Mouse (Mus musculus): Measurements from ENCODE around the gene Defb43. TPM values are rescaled to one million over a fixed set of nuclear protein-coding genes. Genes with fewer than 3 reads are reported as not detected.

The Defb43 gene
- polyA plus RNA-seq (2015; fragmentation: Nextera tagmentation; extraction: Ambion mirVana): not detected in 2 replicates

DNA sequence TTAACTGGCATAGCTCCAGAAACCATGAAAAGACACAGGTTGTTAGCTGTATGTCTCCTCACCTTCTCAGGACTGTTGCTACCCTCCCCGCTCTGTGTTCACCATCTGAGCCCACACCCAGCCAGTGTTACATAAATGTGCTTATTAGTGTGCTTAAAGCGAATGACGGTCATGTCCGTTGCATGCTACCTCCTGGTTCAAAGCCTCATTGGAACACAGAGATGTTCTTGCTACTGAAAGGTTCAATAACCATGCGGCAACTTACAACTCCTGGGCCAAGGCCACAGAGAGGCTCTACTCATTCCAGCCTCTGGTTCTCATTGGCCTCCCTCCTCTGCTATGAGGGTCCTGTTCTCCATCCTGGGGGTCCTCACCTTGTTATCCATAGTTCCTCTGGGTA lies at the start of gene Defb43:
Gene Defb43 (plus strand): TSS at position 301 of the 400 bp plus-strand sequence.
- Histone ChIP-seq H3K4me3 (no peak within 1 kb of the TSS), H3K9me3 (no peaks in the 10 kb centered on the region), H3K27ac (no peak within 1 kb of the TSS), H3K27me3 (no peaks in the 10 kb centered on the region), H3K4me2 (no peak within 1 kb of the TSS), H3K4me1 (replicated peaks) (no peaks in the 10 kb centered on the region), H3K9ac (no peak within 1 kb of the TSS), H3K36me3 (no peaks in the 10 kb centered on the region)
- no peak for ATAC-seq (ENCODE audit: low FRiP score)
- WGBS: 97% methylated on average over 5 of the region's 5 CpGs

DNA sequence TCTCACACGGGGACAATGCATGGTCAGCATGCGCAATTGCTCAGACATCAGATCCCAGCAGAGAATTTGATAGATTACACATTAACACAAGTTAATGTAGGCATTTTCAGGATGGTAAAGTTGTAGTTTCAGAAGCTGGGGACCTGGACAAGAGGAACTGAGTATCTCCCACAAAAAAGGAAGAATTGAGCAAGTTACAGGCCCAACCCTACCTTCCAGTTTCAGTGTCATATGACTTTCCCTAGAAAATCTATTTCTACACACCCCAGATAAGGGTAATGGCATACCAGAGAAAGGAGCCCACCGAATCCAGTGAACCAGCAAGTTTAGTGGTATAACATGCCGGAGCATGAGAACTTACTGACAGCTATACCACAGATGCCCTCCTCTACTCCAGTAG lies 47.9 kb upstream of the Defb43 start:
- ATAC-seq (ENCODE audit: low FRiP score): no peak
- Histone ChIP-seq H3K27ac (no peak overlapping the region), H3K4me3 (no peak overlapping the region), H3K9ac (no peak overlapping the region), H3K27me3 (no peaks in the 10 kb centered on the region), H3K4me1 (replicated peaks) (peaks cover 11% of the 10 kb centered on the region), H3K4me2 (no peak overlapping the region), H3K36me3 (peaks cover 19% of the 10 kb centered on the region), H3K9me3 (no peaks in the 10 kb centered on the region)
- WGBS: 75% methylated on average over 4 of the region's 4 CpGs

DNA sequence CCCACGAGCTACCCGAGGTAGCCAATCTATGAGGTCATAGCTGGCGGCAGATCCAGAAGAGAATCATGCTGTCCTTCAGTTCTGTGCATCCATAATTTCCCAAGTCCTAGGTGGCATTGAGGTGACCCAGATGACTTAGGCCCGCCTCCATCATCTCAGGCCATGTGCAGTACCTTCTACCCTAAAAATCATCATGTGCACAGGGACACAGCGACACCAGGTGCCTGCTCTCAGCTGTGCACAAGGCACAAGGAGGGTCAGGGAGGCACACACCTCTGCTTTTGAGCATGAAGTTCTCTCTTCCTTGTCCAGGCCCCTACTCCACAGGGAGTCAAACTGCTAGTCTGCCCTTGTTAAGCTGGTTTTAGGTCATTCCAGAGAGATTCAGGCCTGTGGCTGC lies 46.2 kb upstream of the Defb43 start:
- ATAC-seq (ENCODE audit: low FRiP score): no peak
- H3K27me3 ChIP-seq: no peaks in the 10 kb centered on the region
- WGBS: 83% methylated on average over 5 of the region's 5 CpGs
- H3K27ac ChIP-seq: no peak overlapping the region
- no peak overlapping the region for H3K9ac ChIP-seq
- peaks cover 6% of the 10 kb centered on the region for H3K36me3 ChIP-seq
- peaks cover 11% of the 10 kb centered on the region for H3K4me1 ChIP-seq (replicated peaks)
- no peaks in the 10 kb centered on the region for H3K9me3 ChIP-seq
- H3K4me2 ChIP-seq: no peak overlapping the region
- H3K4me3 ChIP-seq: no peak overlapping the region

DNA sequence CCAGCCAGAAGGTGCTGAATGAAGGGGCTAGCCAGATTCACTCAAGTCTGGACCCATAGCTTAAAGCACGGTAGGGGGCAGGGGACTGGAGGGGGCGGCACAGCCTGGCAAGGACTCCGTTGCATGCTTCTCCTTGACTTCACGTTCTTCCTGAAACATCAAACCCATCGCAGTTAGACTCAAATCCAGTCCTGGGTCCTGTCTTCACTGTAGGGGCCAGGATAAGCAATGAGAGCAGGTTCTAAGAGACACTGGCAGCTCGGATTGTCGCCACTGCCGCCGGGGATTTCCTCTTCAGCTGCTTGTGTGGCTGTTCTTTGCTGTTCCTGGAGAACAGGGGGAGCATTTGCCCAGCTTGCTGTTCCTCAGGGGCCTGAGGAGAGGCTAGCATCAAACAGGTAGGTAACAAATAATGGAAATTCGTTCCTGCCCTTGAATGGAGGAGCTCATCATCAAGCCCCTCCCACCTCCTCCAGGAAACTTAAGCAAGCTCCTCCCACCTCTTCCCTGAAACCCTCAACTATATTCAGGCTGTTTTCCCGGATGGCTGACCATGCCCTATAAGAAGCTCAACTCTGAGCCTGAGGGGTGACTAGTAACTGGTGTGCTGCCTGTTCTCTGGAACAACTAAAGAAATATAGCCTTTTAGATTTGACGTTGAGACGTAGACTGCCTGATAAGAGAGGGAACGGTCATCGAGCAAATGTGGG lies 45.6 kb upstream of the Defb43 start:
- Histone ChIP-seq H3K4me3 (0 out of 2 replicates have a peak overlapping the region, but pooled peaks have one; percentile 12), H3K9ac (peak overlapping the region; percentile 46; the same call in 1 of the 2 replicates), H3K4me1 (replicated peaks) (peaks cover 11% of the 10 kb centered on the region), H3K27ac (no peak overlapping the region), H3K36me3 (peaks cover 6% of the 10 kb centered on the region), H3K9me3 (no peaks in the 10 kb centered on the region), H3K27me3 (no peaks in the 10 kb centered on the region), H3K4me2 (peak overlapping the region; percentile 36)
- no peak for ATAC-seq (ENCODE audit: low FRiP score)
- 31% methylated on average over 15 of the region's 15 CpGs for WGBS

- ATAC-seq (ENCODE audit: low FRiP score): no peak
- H3K4me1 ChIP-seq (replicated peaks): no peaks in the 10 kb centered on the region
- H3K9ac ChIP-seq: no peak overlapping the region
- H3K4me2 ChIP-seq: no peak overlapping the region
- 13% methylated on average over 5 of the region's 5 CpGs for WGBS
- no peaks in the 10 kb centered on the region for H3K27me3 ChIP-seq
- H3K27ac ChIP-seq: no peak overlapping the region
- no peaks in the 10 kb centered on the region for H3K36me3 ChIP-seq
- H3K4me3 ChIP-seq: no peak overlapping the region
- no peaks in the 10 kb centered on the region for H3K9me3 ChIP-seq
Observed at GRCm38 (mm10) chr14:62975046-62975445, 36.5 kb upstream of the Defb43 start.

GRCm38 (mm10) chr14:62979815-62980214 lies 31.8 kb upstream of the Defb43 start:
- Histone ChIP-seq H3K36me3 (no peaks in the 10 kb centered on the region), H3K9me3 (no peaks in the 10 kb centered on the region), H3K27me3 (no peaks in the 10 kb centered on the region), H3K4me1 (replicated peaks) (no peaks in the 10 kb centered on the region), H3K27ac (no peak overlapping the region), H3K4me2 (no peak overlapping the region), H3K9ac (no peak overlapping the region), H3K4me3 (no peak overlapping the region)
- ATAC-seq (ENCODE audit: low FRiP score): no peak
- WGBS: 72% methylated on average over 1 of the region's 1 CpGs

DNA sequence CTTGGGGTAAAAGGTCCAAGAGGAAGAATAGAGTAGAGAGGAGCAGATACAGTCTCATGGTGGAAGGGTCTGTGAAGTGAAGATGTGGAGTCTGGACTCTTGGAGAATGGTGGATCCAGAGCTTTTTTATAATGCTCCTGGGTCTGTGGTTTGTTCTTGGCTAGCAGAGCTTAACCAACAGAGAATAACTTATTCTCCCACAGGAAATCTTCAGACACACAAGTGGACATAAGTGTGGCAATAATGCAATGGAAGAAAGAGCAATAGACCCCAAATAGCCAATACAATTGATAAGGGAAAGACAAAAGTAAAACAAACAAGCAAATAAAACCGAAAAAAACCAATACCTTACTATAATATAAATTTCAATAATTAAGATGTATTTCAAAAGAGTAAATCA lies 27.2 kb upstream of the Defb43 start, which contains the start of gene Defb48:
Gene Defb48 (minus strand): TSS at position 101 of the 400 bp plus-strand sequence.
- H3K9ac ChIP-seq: no peak within 1 kb of the TSS
- H3K4me1 ChIP-seq (replicated peaks): no peaks in the 10 kb centered on the region
- no peak within 1 kb of the TSS for H3K27ac ChIP-seq
- H3K9me3 ChIP-seq: no peaks in the 10 kb centered on the region
- H3K4me2 ChIP-seq: no peak within 1 kb of the TSS
- no peaks in the 10 kb centered on the region for H3K36me3 ChIP-seq
- no peak for ATAC-seq (ENCODE audit: low FRiP score)
- H3K4me3 ChIP-seq: no peak within 1 kb of the TSS
- WGBS: 69% methylated on average over 1 of the region's 1 CpGs
- H3K27me3 ChIP-seq: no peaks in the 10 kb centered on the region

- Histone ChIP-seq H3K36me3 (no peaks in the 10 kb centered on the region), H3K9ac (no peak overlapping the region), H3K27me3 (no peaks in the 10 kb centered on the region), H3K4me1 (replicated peaks) (no peaks in the 10 kb centered on the region), H3K9me3 (no peaks in the 10 kb centered on the region), H3K4me2 (no peak overlapping the region), H3K27ac (no peak overlapping the region), H3K4me3 (no peak overlapping the region)
- ATAC-seq (ENCODE audit: low FRiP score): no peak
- WGBS: 83% methylated on average over 3 of the region's 3 CpGs
Observed at GRCm38 (mm10) chr14:62991271-62991670, 20.3 kb upstream of the Defb43 start.

GRCm38 (mm10) chr14:62991849-62992510 lies 19.6 kb upstream of the Defb43 start:
- Histone ChIP-seq H3K36me3 (no peaks in the 10 kb centered on the region), H3K4me3 (no peak overlapping the region), H3K27ac (no peak overlapping the region), H3K9me3 (no peaks in the 10 kb centered on the region), H3K4me2 (no peak overlapping the region), H3K9ac (no peak overlapping the region), H3K27me3 (no peaks in the 10 kb centered on the region), H3K4me1 (replicated peaks) (no peaks in the 10 kb centered on the region)
- no peak for ATAC-seq (ENCODE audit: low FRiP score)
- 68% methylated on average over 7 of the region's 7 CpGs for WGBS

- no peak within 1 kb of the TSS for H3K4me3 ChIP-seq
- H3K4me2 ChIP-seq: no peak within 1 kb of the TSS
- no peaks in the 10 kb centered on the region for H3K36me3 ChIP-seq
- no peaks in the 10 kb centered on the region for H3K27me3 ChIP-seq
- no peaks in the 10 kb centered on the region for H3K9me3 ChIP-seq
- no peak within 1 kb of the TSS for H3K9ac ChIP-seq
- 86% methylated on average over 8 of the region's 8 CpGs for WGBS
- ATAC-seq (ENCODE audit: low FRiP score): no peak
- no peaks in the 10 kb centered on the region for H3K4me1 ChIP-seq (replicated peaks)
- no peak within 1 kb of the TSS for H3K27ac ChIP-seq
Observed at GRCm38 (mm10) chr14:62997777-62998176, 13.8 kb upstream of the Defb43 start, which contains the start of gene Defb47. Gene Defb47, plus strand, starts transcription at chr14:62998077.

GRCm38 (mm10) chr14:62998977-62999376 lies 12.6 kb upstream of the Defb43 start:
- Histone ChIP-seq H3K27ac (no peak overlapping the region), H3K4me2 (no peak overlapping the region), H3K4me3 (no peak overlapping the region), H3K9ac (no peak overlapping the region), H3K4me1 (replicated peaks) (no peaks in the 10 kb centered on the region), H3K9me3 (no peaks in the 10 kb centered on the region), H3K36me3 (no peaks in the 10 kb centered on the region), H3K27me3 (no peaks in the 10 kb centered on the region)
- 97% methylated on average over 4 of the region's 4 CpGs for WGBS
- no peak for ATAC-seq (ENCODE audit: low FRiP score)

DNA sequence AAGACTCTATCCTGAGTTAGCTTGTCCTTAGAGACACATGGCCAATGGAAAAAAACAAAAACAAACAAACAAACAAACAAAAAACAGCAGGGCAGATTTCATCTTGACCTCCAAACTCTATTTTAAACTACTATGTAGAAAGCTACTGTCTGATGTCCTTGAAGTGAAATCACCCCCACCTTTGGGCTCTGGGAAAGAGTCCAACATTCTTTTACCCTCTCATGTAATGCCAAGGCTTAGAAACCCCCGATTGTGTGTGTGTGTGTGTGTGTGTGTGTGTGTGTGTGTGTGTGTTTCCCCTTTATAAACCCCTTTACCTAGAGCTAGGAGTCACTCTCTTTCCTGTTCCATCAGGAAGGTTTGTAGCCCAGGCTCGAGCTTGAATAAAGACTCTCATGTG lies 9.0 kb upstream of the Defb43 start:
- H3K4me2 ChIP-seq: no peak overlapping the region
- no peak overlapping the region for H3K9ac ChIP-seq
- WGBS: 76% methylated on average over 2 of the region's 2 CpGs
- no peak overlapping the region for H3K4me3 ChIP-seq
- H3K27me3 ChIP-seq: no peaks in the 10 kb centered on the region
- no peaks in the 10 kb centered on the region for H3K36me3 ChIP-seq
- no peaks in the 10 kb centered on the region for H3K9me3 ChIP-seq
- H3K27ac ChIP-seq: no peak overlapping the region
- no peaks in the 10 kb centered on the region for H3K4me1 ChIP-seq (replicated peaks)
- no peak for ATAC-seq (ENCODE audit: low FRiP score)

GRCm38 (mm10) chr14:63013082-63013481 lies 1.5 kb downstream of the Defb43 start:
- ATAC-seq (ENCODE audit: low FRiP score): no peak
- H3K9ac ChIP-seq: no peak overlapping the region

More at GRCm38 (mm10) chr14:63013082-63013481, 1.5 kb downstream of the Defb43 start:
- Histone ChIP-seq H3K4me3 (no peak overlapping the region), H3K9me3 (no peaks in the 10 kb centered on the region), H3K27ac (no peak overlapping the region), H3K27me3 (no peaks in the 10 kb centered on the region), H3K4me2 (no peak overlapping the region), H3K4me1 (replicated peaks) (no peaks in the 10 kb centered on the region), H3K36me3 (no peaks in the 10 kb centered on the region)
- WGBS: 87% methylated on average over 4 of the region's 4 CpGs
